Mouse (Mus musculus) liver, embryonic 14.5 days (tissue): Measurements from ENCODE around the gene Syne4. TPM values are rescaled to one million over a fixed set of nuclear protein-coding genes. Genes with fewer than 3 reads are reported as not detected.

ENCODE experiments used
- ATAC-seq: fragments of 200-750 bp; cut with Nextera tagmentation; 2 replicates; pipeline ENCODE4 v1.8.0; 2017; ENCODE audit warnings: moderate number of reproducible peaks, mild to moderate bottlenecking, moderate library complexity; ENCODE audit not compliant: insufficient read depth
- DNase-seq, 3 experiments: peaks; one replicate each; pipeline ENCODE4 v3.0.0-alpha.2; 2012 to 2013; ENCODE audit warnings: low read depth in 3 of 3, low spot score in 3 of 3
- H3K27ac ChIP-seq: fragments of 300-500 bp; sonication (generic); 2 replicates; pipeline ENCODE4 v1.5.1; 2014; ENCODE audit warnings: moderate library complexity, mild to moderate bottlenecking, control low read depth, inconsistent platforms
- H3K27me3 ChIP-seq: fragments of 300-500 bp; sonication (generic); 2 replicates; pipeline ENCODE4 v1.6.1; 2014; ENCODE audit warnings: mild to moderate bottlenecking, low read length, moderate library complexity; ENCODE audit not compliant: control insufficient read depth, insufficient read depth
- H3K36me3 ChIP-seq: fragments of 300-500 bp; sonication (generic); replicated peaks from 2 replicates; pipeline ENCODE4 v1.6.1; 2014; ENCODE audit warnings: low read depth; ENCODE audit not compliant: control insufficient read depth, insufficient read depth
- H3K4me1 ChIP-seq, 2 experiments: fragments of 200-500 bp in 1 of 2; fragments of 300-500 bp in 1 of 2; sonication (generic) in 1 of 2; replicated peaks; 2 replicates each; pipeline ENCODE4 v1.6.1; 2012 to 2014; ENCODE audit warnings: antibody characterized with exemption in 1 of 2, inconsistent platforms in 1 of 2, low read length in 1 of 2; ENCODE audit not compliant: control insufficient read depth in 2 of 2, insufficient read depth in 2 of 2
- H3K4me2 ChIP-seq: fragments of 300-500 bp; sonication (generic); 2 replicates; pipeline ENCODE4 v1.6.1; 2014; ENCODE audit warnings: low read depth, mild to moderate bottlenecking, control low read depth, moderate library complexity
- H3K4me3 ChIP-seq, 2 experiments: fragments of 200-500 bp in 1 of 2; fragments of 300-500 bp in 1 of 2; sonication (generic) in 1 of 2; 2 replicates each; pipeline ENCODE4 v1.5.1; 2012 to 2014; ENCODE audit warnings: low read depth in 2 of 2, low read length in 2 of 2, mild to moderate bottlenecking in 2 of 2, control low read depth in 1 of 2, inconsistent platforms in 1 of 2, moderate library complexity in 1 of 2; ENCODE audit not compliant: insufficient read depth in 1 of 2
- H3K9ac ChIP-seq: fragments of 300-500 bp; sonication (generic); replicated peaks from 2 replicates; pipeline ENCODE4 v1.6.1; 2014; ENCODE audit warnings: mild to moderate bottlenecking, control low read depth, moderate library complexity
- H3K9me3 ChIP-seq: fragments of 300-500 bp; sonication (generic); 2 replicates; pipeline ENCODE4 v1.6.1; 2016; ENCODE audit warnings: low read length, mixed read lengths; ENCODE audit not compliant: control insufficient read depth
- CTCF ChIP-seq: IDR thresholded peaks from 2 replicates; pipeline ENCODE4 v1.5.1; 2016; ENCODE audit warnings: antibody characterized with exemption, low read depth, control low read depth
- EP300 ChIP-seq: IDR thresholded peaks from 2 replicates; pipeline ENCODE4 v1.6.1; 2016; ENCODE audit warnings: antibody characterized with exemption, low read depth
- WGBS: fragments of 180-500 bp; shearing (Covaris S2); extraction: QIAGEN DNeasy Blood & Tissue Kit; methylation state at CpG from one replicate; pipeline ENCODE4 v1.1.7; 2014; ENCODE audit not compliant: insufficient replicate concordance; 5-methylcytosine and 5-hydroxymethylcytosine counted together
- polyA plus RNA-seq, 2 experiments: library from polyadenylated mRNA; depleted of rRNA in 1 of 2; stranded (reverse) in 1 of 2; unstranded in 1 of 2; fragments of >200 nt; fragmentation: Nextera tagmentation in 1 of 2; extraction: Ambion mirVana in 1 of 2; gene quantifications; 2 replicates each; pipeline versions ENCODE4 v1.2.1 to v1.2.3; 2012 to 2014

Syne4 gene
- polyA plus RNA-seq, 2 experiments, result 7.6 to 11.1 TPM

DNA sequence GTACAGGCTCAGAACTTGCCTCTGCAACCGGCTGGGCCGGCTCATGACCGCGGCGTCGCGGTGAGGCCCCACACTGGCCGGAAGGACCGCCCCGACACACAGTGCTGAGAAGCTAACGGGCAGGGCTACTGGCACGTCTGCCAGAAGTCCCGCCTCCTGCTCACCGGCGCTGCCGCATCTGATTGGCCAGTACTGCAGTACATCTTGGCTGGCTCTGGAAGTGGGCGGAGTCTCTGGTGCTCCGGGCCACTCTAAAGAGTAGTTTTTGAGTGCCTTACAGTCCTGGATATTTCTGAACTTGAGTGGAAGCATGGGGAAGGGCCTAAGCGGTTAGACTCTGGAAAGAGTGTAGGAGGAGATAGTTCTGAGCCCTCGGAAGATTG lies 7.7 kb downstream of the Syne4 start:
- H3K9me3 ChIP-seq, result no peaks in the 10 kb centered on the region
- no peaks in the 10 kb centered on the region for H3K27me3 ChIP-seq
- peak; percentile 94 to 95 (median 94) for DNase-seq
- peaks cover 9 to 13% of the 10 kb centered on the region in 2 experiments; a peak in 3 of 4 replicates for H3K4me1 ChIP-seq
- WGBS, result under 1% methylated on average over 20 of the region's 20 CpGs
- H3K9ac ChIP-seq, result peak overlapping the region; percentile 73
- H3K4me2 ChIP-seq, result peak overlapping the region; percentile 91
- peak; percentile 96 for ATAC-seq
- H3K27ac ChIP-seq, result peak overlapping the region; percentile 59
- TF ChIP-seq EP300 (no peak), CTCF (no peak)
- H3K4me3 ChIP-seq, result peak overlapping the region; percentile 73 to 77
- H3K36me3 ChIP-seq, result no peaks in the 10 kb centered on the region

DNA sequence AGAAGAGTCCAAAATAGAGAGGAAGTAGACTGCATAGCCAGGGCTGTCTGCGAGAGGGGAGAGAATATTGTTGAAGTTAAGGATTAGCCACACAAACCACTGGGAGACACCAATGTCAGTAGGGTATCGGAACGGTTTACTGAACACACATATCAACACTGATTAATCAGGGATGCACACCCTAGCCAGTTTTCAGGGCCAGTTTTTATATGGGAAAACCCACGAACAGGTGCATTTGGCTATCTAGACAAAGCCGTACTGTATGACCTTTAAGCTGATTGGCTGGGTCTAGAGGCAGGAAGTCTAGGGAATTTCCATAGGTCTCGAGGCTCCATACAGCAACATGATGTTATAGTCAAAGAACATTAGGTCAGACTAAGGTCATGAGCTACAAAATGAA lies 8.3 kb downstream of the Syne4 start:
- no peak for TF ChIP-seq CTCF
- TF ChIP-seq EP300, result no peak
- Histone ChIP-seq H3K9ac (peak overlapping the region; percentile 66), H3K27me3 (no peaks in the 10 kb centered on the region), H3K9me3 (no peaks in the 10 kb centered on the region), H3K27ac (peak overlapping the region; percentile 59), H3K4me2 (peak overlapping the region; percentile 91), H3K4me1 (peaks cover 9 to 13% of the 10 kb centered on the region in 2 experiments; a peak in 3 of 4 replicates), H3K4me3 (peak overlapping the region; percentile 65 to 77), H3K36me3 (no peaks in the 10 kb centered on the region)
- DNase-seq (peak in 1 of 3 experiments; percentile 63), ATAC-seq (peak; percentile 1; the same call in 1 of the 2 replicates)
- WGBS, result 3% methylated on average over 6 of the region's 6 CpGs

DNA sequence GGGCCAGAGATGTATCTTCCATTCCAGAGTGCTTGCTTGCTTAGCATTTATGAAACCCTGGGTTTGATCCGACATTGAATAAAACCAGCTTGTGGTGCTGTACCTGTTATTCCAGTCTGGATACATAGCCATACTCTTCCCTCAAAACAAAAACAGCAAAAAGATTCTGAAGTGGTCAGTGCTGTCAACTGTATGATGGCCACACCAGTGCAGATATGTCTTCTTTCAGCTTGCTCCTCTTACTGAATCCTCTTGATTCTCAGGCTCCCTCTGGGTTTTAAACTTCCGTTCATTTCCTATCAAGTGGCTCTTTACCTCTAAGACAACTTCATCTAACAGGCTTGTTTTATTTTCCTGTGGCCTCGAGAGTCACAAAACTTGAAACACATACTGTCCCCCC lies 9.2 kb downstream of the Syne4 start, which contains the start of gene Sdhaf1:
TSS of gene Sdhaf1 (minus strand) at position 101 of the 400 bp plus-strand sequence.
- H3K4me1 ChIP-seq, result peaks cover 9 to 13% of the 10 kb centered on the region in 2 experiments; a peak in 3 of 4 replicates
- ATAC-seq (no peak), DNase-seq (no peak)
- peak within 1 kb of the TSS; percentile 59 for H3K27ac ChIP-seq
- peak within 1 kb of the TSS; percentile 91 for H3K4me2 ChIP-seq
- H3K9ac ChIP-seq, result peak within 1 kb of the TSS; percentile 66
- no peaks in the 10 kb centered on the region for H3K27me3 ChIP-seq
- H3K36me3 ChIP-seq, result no peaks in the 10 kb centered on the region
- no peaks in the 10 kb centered on the region for H3K9me3 ChIP-seq
- peak within 1 kb of the TSS; percentile 65 to 77 for H3K4me3 ChIP-seq
- 62% methylated on average over 3 of the region's 3 CpGs for WGBS
- no peak for TF ChIP-seq EP300
- TF ChIP-seq CTCF, result no peak

DNA sequence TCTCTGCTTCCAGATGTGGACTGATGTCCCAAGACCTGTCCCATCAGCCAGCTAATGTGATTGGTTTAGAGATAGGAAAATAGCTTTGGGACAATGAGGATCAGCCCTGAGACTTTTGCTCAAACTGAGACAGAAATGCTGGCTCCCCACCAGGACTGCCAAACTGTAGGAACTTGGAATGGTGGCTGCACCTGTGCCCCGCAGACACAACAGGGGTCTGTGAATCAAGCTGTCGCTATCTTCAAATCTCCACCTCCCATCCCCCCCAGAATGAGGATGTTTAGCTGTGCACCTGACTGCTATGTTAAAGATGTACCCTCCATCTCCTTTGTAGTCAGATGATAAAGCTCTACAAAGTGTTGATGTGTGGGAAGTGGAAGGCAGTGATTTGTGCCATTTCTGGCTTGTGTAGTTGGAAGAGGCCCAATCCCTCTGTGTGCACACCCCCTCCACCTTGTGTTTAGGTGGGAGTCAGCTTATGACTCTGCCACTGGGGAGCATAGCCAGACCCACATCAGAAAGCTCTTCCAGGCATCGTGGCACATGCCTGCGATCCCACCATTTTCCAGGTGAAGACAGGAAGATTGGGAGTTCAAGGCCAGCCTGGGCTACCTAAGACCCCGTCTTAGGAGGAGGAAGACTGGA lies 9.8 kb downstream of the Syne4 start:
- no peak overlapping the region for H3K9ac ChIP-seq
- no peak overlapping the region for H3K4me2 ChIP-seq
- H3K9me3 ChIP-seq, result no peaks in the 10 kb centered on the region
- ATAC-seq (no peak), DNase-seq (no peak)
- H3K4me3 ChIP-seq, result no peak overlapping the region
- H3K36me3 ChIP-seq, result no peaks in the 10 kb centered on the region
- no peaks in the 10 kb centered on the region for H3K27me3 ChIP-seq
- H3K27ac ChIP-seq, result no peak overlapping the region
- no peak for TF ChIP-seq CTCF
- TF ChIP-seq EP300, result no peak
- WGBS, result 57% methylated on average over 5 of the region's 5 CpGs
- H3K4me1 ChIP-seq, result peaks cover 9 to 13% of the 10 kb centered on the region in 2 experiments; a peak in 3 of 4 replicates

DNA sequence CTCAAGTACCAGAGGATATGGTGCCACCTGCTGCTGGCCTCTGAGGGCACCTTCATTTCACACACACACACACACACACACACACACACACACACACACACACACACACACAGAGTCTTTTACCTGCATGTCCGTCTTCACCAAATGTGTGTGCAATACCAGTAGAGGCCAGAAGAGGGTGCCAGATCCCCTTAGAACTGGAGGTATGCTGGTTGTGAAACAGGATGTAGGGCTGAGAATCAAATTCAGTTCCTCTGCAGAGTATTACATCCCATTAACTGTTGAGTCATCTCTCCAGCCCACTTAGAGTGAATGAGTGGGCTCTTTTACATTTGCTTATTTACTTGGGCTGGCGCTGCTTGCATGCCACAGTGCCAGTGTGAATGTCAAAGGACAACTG lies 10.8 kb downstream of the Syne4 start:
- Histone ChIP-seq H3K4me1 (peaks cover 9 to 13% of the 10 kb centered on the region in 2 experiments; a peak in 3 of 4 replicates), H3K9me3 (no peaks in the 10 kb centered on the region), H3K36me3 (no peaks in the 10 kb centered on the region), H3K27me3 (no peaks in the 10 kb centered on the region), H3K27ac (no peak overlapping the region), H3K9ac (no peak overlapping the region), H3K4me2 (no peak overlapping the region), H3K4me3 (no peak overlapping the region)
- DNase-seq (peak in 2 of 3 experiments; percentile 48 to 59), ATAC-seq (no peak)
- WGBS, result 48% methylated on average over 2 of the region's 2 CpGs
- TF ChIP-seq EP300, result no peak
- TF ChIP-seq CTCF, result peak; percentile 84
